Comparison of ENCODE assay signal across 25 mouse cellular contexts in the genomic region with DNA sequence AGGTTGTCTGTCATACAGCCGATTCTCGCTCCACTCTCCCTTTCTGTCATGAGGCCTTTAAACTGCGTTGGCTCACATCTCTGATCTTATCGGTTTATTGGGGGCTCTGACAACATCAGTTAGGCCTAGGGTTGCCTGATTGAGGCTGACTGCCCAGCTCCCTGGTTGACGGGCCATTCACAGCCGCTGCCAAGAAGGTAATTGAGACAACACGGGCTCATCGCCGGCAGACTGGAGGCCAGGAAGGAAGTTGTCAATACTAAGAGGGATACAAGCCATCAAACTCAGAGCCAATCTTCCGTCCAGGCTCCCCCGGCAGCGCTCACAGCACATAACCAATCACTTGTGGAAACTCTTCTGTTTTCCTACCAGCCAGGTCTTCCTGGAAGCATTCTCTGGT. TPM values are rescaled to one million over a fixed set of nuclear protein-coding genes. Genes with fewer than 3 reads are reported as not detected.
DNase-seq lines count a peak whose midpoint lies in the region; ATAC-seq and TF ChIP-seq lines count a peak whose summit lies in the region.
"Had no signal": no experiment of that assay in that cellular context is flagged by ENCODE, and none has a peak within 500 bp of the region (broad histone marks: within the 10 kb centered on the region; RNA-seq: fewer than 3 reads in every experiment).

No protein-coding gene starts in this region.

- WGBS in midbrain, postnatal 0 days, result 63% methylated on average over 12 of the region's 12 CpGs
- WGBS in midbrain, embryonic 13.5 days, result 79% methylated on average over 12 of the region's 12 CpGs

- H3K27ac ChIP-seq in midbrain, postnatal 0 days (ENCODE audit: low read depth, low read length), result no peak overlapping the region
- no peak overlapping the region for H3K27ac ChIP-seq in midbrain, embryonic 13.5 days
- H3K27ac ChIP-seq: embryonic facial prominence, embryonic 12.5 days; forebrain, embryonic 12.5 days; hindbrain, embryonic 12.5 days; kidney, postnatal 0 days; limb, embryonic 13.5 days; liver, embryonic 14.5 days; macrophage; stomach, postnatal 0 days had no signal

- H3K4me2 ChIP-seq in midbrain, postnatal 0 days (ENCODE audit: low read depth, low read length, poor library complexity, severe bottlenecking), result no peak overlapping the region
- H3K4me2 ChIP-seq in midbrain, embryonic 13.5 days (replicated peaks), result no peak overlapping the region
- H3K4me2 ChIP-seq: embryonic facial prominence, embryonic 12.5 days; forebrain, embryonic 12.5 days; hindbrain, embryonic 12.5 days; limb, embryonic 13.5 days had no signal

- H3K4me3 ChIP-seq in midbrain, postnatal 0 days (ENCODE audit: low read depth, low read length), result no peak overlapping the region
- no peak overlapping the region for H3K4me3 ChIP-seq in midbrain, embryonic 13.5 days (replicated peaks)
- H3K4me3 ChIP-seq: embryonic facial prominence, embryonic 12.5 days; erythroblast, embryonic 14.5 days; forebrain, embryonic 12.5 days; hindbrain, embryonic 12.5 days; limb, embryonic 13.5 days had no signal

- peaks cover 6% of the 10 kb centered on the region; the same call in 1 of the 2 replicates for H3K36me3 ChIP-seq in midbrain, postnatal 0 days (ENCODE audit: insufficient read depth, low read length)
- peaks cover 13% of the 10 kb centered on the region; the same call in 1 of the 2 replicates for H3K36me3 ChIP-seq in midbrain, embryonic 13.5 days
- H3K36me3 ChIP-seq: forebrain, embryonic 12.5 days had no signal

- no peak overlapping the region for H3K9ac ChIP-seq in midbrain, postnatal 0 days (replicated peaks; ENCODE audit: low read length, poor library complexity, severe bottlenecking)
- H3K9ac ChIP-seq in midbrain, embryonic 13.5 days (replicated peaks), result no peak overlapping the region
- H3K9ac ChIP-seq: embryonic facial prominence, embryonic 12.5 days; forebrain, embryonic 12.5 days; hindbrain, embryonic 12.5 days; limb, embryonic 13.5 days; liver, embryonic 14.5 days had no signal

- H3K27me3 ChIP-seq in midbrain, postnatal 0 days (ENCODE audit: insufficient read depth, low read length), result no peaks in the 10 kb centered on the region
- H3K27me3 ChIP-seq in midbrain, embryonic 13.5 days, result no peaks in the 10 kb centered on the region
- H3K27me3 ChIP-seq: embryonic facial prominence, embryonic 12.5 days; forebrain, embryonic 12.5 days; hindbrain, embryonic 12.5 days; Patski had no signal

- no peaks in the 10 kb centered on the region for H3K4me1 ChIP-seq in midbrain, postnatal 0 days (ENCODE audit: insufficient read depth, low read length)
- peaks cover 5% of the 10 kb centered on the region for H3K4me1 ChIP-seq in midbrain, embryonic 13.5 days (replicated peaks)
- H3K4me1 ChIP-seq: embryonic facial prominence, embryonic 12.5 days had no signal

- ATAC-seq in midbrain, postnatal 0 days (ENCODE audit: low FRiP score), result no peak
- no peak for ATAC-seq in midbrain, embryonic 13.5 days
- ATAC-seq: inflammation-experienced regulatory T-cells, adult 6 months; midbrain, embryonic 16.5 days; Patski had no signal

- TF ChIP-seq CTCF in midbrain, postnatal 0 days (IDR thresholded peaks at IDR 0.05), result no peak

- peak; percentile 32 to 33 for DNase-seq in cerebellum, postnatal 14 days
- DNase-seq in cerebellum, adult 11-12 months, result no peak
- DNase-seq in midbrain, postnatal 0 days (ENCODE audit: low spot score), result peak; percentile 38
- DNase-seq in gastrocnemius, postnatal 25 days, result peak; percentile 48
- DNase-seq in liver, result no peak
- DNase-seq in right cerebral cortex, postnatal 14 days, result no peak
- DNase-seq: adrenal gland, adult 2 months; cerebellum, adult 11 months; cerebellum, postnatal 36 days; kidney, adult 18-20 months; thymus, adult 2 months; thymus, postnatal 4 days had no signal

- H3K9me3 ChIP-seq in midbrain, postnatal 0 days (ENCODE audit: low read length), result peaks cover 3% of the 10 kb centered on the region; the same call in 1 of the 2 replicates
- peaks cover 6% of the 10 kb centered on the region for H3K9me3 ChIP-seq in midbrain, embryonic 13.5 days

RNA-seq across cellular contexts. Expression of gene Dicer1, which starts 41.7 kb away (rescaled TPM):
- total RNA-seq in midbrain, postnatal 0 days (2014; rRNA removed), result 38.9 and 46.1 TPM in 2 replicates
- polyA plus RNA-seq in midbrain, postnatal 0 days (2015; fragmentation: Nextera tagmentation; extraction: Ambion mirVana), result 26.0 and 28.4 TPM in 2 replicates
- 52.3 and 53.9 TPM in 2 replicates for polyA plus RNA-seq in midbrain, embryonic 13.5 days (2015; fragmentation: Nextera tagmentation; extraction: Ambion mirVana)
- 10 to 100 TPM; 27.8 to 31.2 TPM for total RNA-seq in gastrocnemius, postnatal 25 days (2021)

Comparison
In these comparisons a context has a peak if more than half of its experiments do, and no peak if none do; other contexts are left out.
1. DNase-seq: peak in cerebellum, postnatal 14 days (2 of 2), midbrain, postnatal 0 days (single experiment) and gastrocnemius, postnatal 25 days (single experiment); none in cerebellum, adult 11-12 months (single experiment), liver (single experiment) and right cerebral cortex, postnatal 14 days (single experiment).